Mouse (Mus musculus) yolk sac, embryonic 10.5 days (tissue): ENCODE measurements around the gene Phf14.

ENCODE experiments used
- DNase-seq: peaks from one replicate; pipeline ENCODE4 v3.0.0-alpha.2; 2017; ENCODE audit warnings: low spot score

Gene Phf14

GRCm38 (mm10) chr6:12021480-12021879 is 113.9 kb downstream of the Phf14 start:
- DNase-seq = no peak

- no peak for DNase-seq
Observed at GRCm38 (mm10) chr6:12023395-12023794, 115.8 kb downstream of the Phf14 start.

GRCm38 (mm10) chr6:12026804-12027537 is 119.4 kb downstream of the Phf14 start:
- peak; percentile 32 for DNase-seq

- no peak for DNase-seq
Observed at GRCm38 (mm10) chr6:12034561-12034960, 127.0 kb downstream of the Phf14 start.

GRCm38 (mm10) chr6:12038268-12038667 is 130.7 kb downstream of the Phf14 start:
- DNase-seq = no peak

- DNase-seq = no peak
Observed at GRCm38 (mm10) chr6:12052884-12053283, 145.3 kb downstream of the Phf14 start.

GRCm38 (mm10) chr6:12054149-12054548 is 146.5 kb downstream of the Phf14 start:
- DNase-seq = peak; percentile 13

- no peak for DNase-seq
Observed at GRCm38 (mm10) chr6:12058717-12059116, 151.1 kb downstream of the Phf14 start.

- DNase-seq = no peak
Observed at GRCm38 (mm10) chr6:12059971-12060370, 152.4 kb downstream of the Phf14 start.

- DNase-seq = no peak
Observed at GRCm38 (mm10) chr6:12060452-12061140, 153.0 kb downstream of the Phf14 start.

GRCm38 (mm10) chr6:12067956-12068355 is 160.3 kb downstream of the Phf14 start:
- no peak for DNase-seq

- DNase-seq = no peak
Observed at GRCm38 (mm10) chr6:12069357-12069756, 161.7 kb downstream of the Phf14 start.

- no peak for DNase-seq
Observed at GRCm38 (mm10) chr6:12074599-12074998, 167.0 kb downstream of the Phf14 start.

GRCm38 (mm10) chr6:12077338-12077737 is 169.7 kb downstream of the Phf14 start:
- DNase-seq = no peak

- DNase-seq = no peak
Observed at GRCm38 (mm10) chr6:12077880-12078618, 170.4 kb downstream of the Phf14 start.

- DNase-seq = no peak
Observed at GRCm38 (mm10) chr6:12079260-12079659, 171.7 kb downstream of the Phf14 start.

GRCm38 (mm10) chr6:12080423-12080822 is 172.8 kb downstream of the Phf14 start:
- DNase-seq = no peak

- DNase-seq = no peak
Observed at GRCm38 (mm10) chr6:12081722-12082121, 174.1 kb downstream of the Phf14 start.

- DNase-seq = no peak
Observed at GRCm38 (mm10) chr6:12082125-12082524, 174.5 kb downstream of the Phf14 start.

GRCm38 (mm10) chr6:12082531-12083216 is 175.1 kb downstream of the Phf14 start:
- DNase-seq = peak; percentile 50

GRCm38 (mm10) chr6:12084721-12085120 is 177.1 kb downstream of the Phf14 start:
- DNase-seq = no peak

GRCm38 (mm10) chr6:12089439-12089992 is 181.9 kb downstream of the Phf14 start:
- DNase-seq = no peak
